Mouse (Mus musculus) liver, embryonic 14.5 days (tissue): ENCODE measurements around the gene Haus5. TPM values are rescaled to one million over a fixed set of nuclear protein-coding genes. Genes with fewer than 3 reads are reported as not detected.

Experiments used
- ATAC-seq: fragments of 200-750 bp; cut with Nextera tagmentation; 2 replicates; pipeline ENCODE4 v1.8.0; 2017; ENCODE audit warnings: moderate number of reproducible peaks, mild to moderate bottlenecking, moderate library complexity; ENCODE audit not compliant: insufficient read depth
- DNase-seq, 3 experiments: peaks; one replicate each; pipeline ENCODE4 v3.0.0-alpha.2; 2012 to 2013; ENCODE audit warnings: low read depth in 3 of 3, low spot score in 3 of 3
- H3K27ac ChIP-seq: fragments of 300-500 bp; sonication (generic); 2 replicates; pipeline ENCODE4 v1.5.1; 2014; ENCODE audit warnings: moderate library complexity, mild to moderate bottlenecking, control low read depth, inconsistent platforms
- H3K27me3 ChIP-seq: fragments of 300-500 bp; sonication (generic); 2 replicates; pipeline ENCODE4 v1.6.1; 2014; ENCODE audit warnings: mild to moderate bottlenecking, low read length, moderate library complexity; ENCODE audit not compliant: control insufficient read depth, insufficient read depth
- H3K36me3 ChIP-seq: fragments of 300-500 bp; sonication (generic); replicated peaks from 2 replicates; pipeline ENCODE4 v1.6.1; 2014; ENCODE audit warnings: low read depth; ENCODE audit not compliant: control insufficient read depth, insufficient read depth
- H3K4me1 ChIP-seq, 2 experiments: fragments of 200-500 bp in 1 of 2; fragments of 300-500 bp in 1 of 2; sonication (generic) in 1 of 2; replicated peaks; 2 replicates each; pipeline ENCODE4 v1.6.1; 2012 to 2014; ENCODE audit warnings: antibody characterized with exemption in 1 of 2, inconsistent platforms in 1 of 2, low read length in 1 of 2; ENCODE audit not compliant: control insufficient read depth in 2 of 2, insufficient read depth in 2 of 2
- H3K4me2 ChIP-seq: fragments of 300-500 bp; sonication (generic); 2 replicates; pipeline ENCODE4 v1.6.1; 2014; ENCODE audit warnings: low read depth, mild to moderate bottlenecking, control low read depth, moderate library complexity
- H3K4me3 ChIP-seq, 2 experiments: fragments of 200-500 bp in 1 of 2; fragments of 300-500 bp in 1 of 2; sonication (generic) in 1 of 2; 2 replicates each; pipeline ENCODE4 v1.5.1; 2012 to 2014; ENCODE audit warnings: low read depth in 2 of 2, low read length in 2 of 2, mild to moderate bottlenecking in 2 of 2, control low read depth in 1 of 2, inconsistent platforms in 1 of 2, moderate library complexity in 1 of 2; ENCODE audit not compliant: insufficient read depth in 1 of 2
- H3K9ac ChIP-seq: fragments of 300-500 bp; sonication (generic); replicated peaks from 2 replicates; pipeline ENCODE4 v1.6.1; 2014; ENCODE audit warnings: mild to moderate bottlenecking, control low read depth, moderate library complexity
- H3K9me3 ChIP-seq: fragments of 300-500 bp; sonication (generic); 2 replicates; pipeline ENCODE4 v1.6.1; 2016; ENCODE audit warnings: low read length, mixed read lengths; ENCODE audit not compliant: control insufficient read depth
- CTCF ChIP-seq: IDR thresholded peaks from 2 replicates; pipeline ENCODE4 v1.5.1; 2016; ENCODE audit warnings: antibody characterized with exemption, low read depth, control low read depth
- EP300 ChIP-seq: IDR thresholded peaks from 2 replicates; pipeline ENCODE4 v1.6.1; 2016; ENCODE audit warnings: antibody characterized with exemption, low read depth
- WGBS: fragments of 180-500 bp; shearing (Covaris S2); extraction: QIAGEN DNeasy Blood & Tissue Kit; methylation state at CpG from one replicate; pipeline ENCODE4 v1.1.7; 2014; ENCODE audit not compliant: insufficient replicate concordance; 5-methylcytosine and 5-hydroxymethylcytosine counted together
- polyA plus RNA-seq, 2 experiments: library from polyadenylated mRNA; depleted of rRNA in 1 of 2; stranded (reverse) in 1 of 2; unstranded in 1 of 2; fragments of >200 nt; fragmentation: Nextera tagmentation in 1 of 2; extraction: Ambion mirVana in 1 of 2; gene quantifications; 2 replicates each; pipeline versions ENCODE4 v1.2.1 to v1.2.3; 2012 to 2014

The Haus5 gene
- polyA plus RNA-seq, 2 experiments: 28.5 to 28.7 TPM

DNA sequence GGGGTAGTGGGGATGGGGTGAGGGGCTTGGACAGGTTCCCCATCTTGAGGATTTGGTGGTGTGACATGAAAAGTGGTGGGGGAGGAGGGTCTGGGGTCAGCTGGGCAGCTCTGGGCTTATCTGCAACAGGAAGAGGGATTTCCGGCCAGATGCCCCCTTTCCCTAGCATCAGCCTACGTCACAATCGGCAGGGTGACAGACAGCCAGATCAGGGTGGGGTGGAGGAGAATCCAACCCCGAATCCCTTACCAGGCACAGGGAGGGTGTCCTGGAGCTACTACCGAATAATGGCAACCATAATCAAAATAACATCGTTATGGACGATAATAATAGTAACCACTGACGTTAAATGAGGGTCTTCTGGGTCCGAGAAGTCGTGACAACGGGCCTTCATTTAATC, 28.4 kb downstream of the Haus5 start:
- TF ChIP-seq CTCF: no peak
- no peak for TF ChIP-seq EP300
- no peak overlapping the region for H3K4me2 ChIP-seq
- H3K36me3 ChIP-seq: peaks cover under 1% of the 10 kb centered on the region; the same call in 1 of the 2 replicates
- no peak overlapping the region for H3K9ac ChIP-seq
- no peak overlapping the region for H3K4me3 ChIP-seq
- no peak for ATAC-seq
- DNase-seq: no peak
- H3K27ac ChIP-seq: no peak overlapping the region
- no peaks in the 10 kb centered on the region for H3K4me1 ChIP-seq
- WGBS: 13% methylated on average over 11 of the region's 11 CpGs
- peaks cover 50% of the 10 kb centered on the region for H3K27me3 ChIP-seq
- H3K9me3 ChIP-seq: no peaks in the 10 kb centered on the region

DNA sequence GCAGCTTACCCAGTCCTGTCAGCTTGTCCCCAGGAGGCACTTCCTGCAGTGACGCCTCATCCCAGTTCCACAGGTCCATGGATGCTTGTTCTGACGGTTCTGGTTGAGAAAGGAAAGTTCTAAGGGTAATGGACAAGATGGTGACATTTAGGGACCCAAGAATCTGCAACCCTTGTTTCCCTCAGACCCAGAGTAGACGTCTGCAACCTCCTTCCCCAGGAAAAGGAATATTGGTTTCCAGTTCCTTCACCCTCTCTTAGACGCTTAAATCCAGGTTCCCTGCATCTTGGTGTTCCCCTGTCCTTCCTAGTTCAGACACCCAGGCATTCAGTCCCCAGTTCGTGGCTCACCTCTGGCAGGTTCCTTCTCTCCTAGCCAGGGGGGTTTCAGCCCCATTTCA, 29.0 kb downstream of the Haus5 start, which contains the start of gene Etv2:
TSS of gene Etv2 (minus strand) at position 101 of the 400 bp plus-strand sequence.
- H3K4me3 ChIP-seq: no peak within 1 kb of the TSS
- no peak for ATAC-seq
- H3K27me3 ChIP-seq: peaks cover 51% of the 10 kb centered on the region

DNA sequence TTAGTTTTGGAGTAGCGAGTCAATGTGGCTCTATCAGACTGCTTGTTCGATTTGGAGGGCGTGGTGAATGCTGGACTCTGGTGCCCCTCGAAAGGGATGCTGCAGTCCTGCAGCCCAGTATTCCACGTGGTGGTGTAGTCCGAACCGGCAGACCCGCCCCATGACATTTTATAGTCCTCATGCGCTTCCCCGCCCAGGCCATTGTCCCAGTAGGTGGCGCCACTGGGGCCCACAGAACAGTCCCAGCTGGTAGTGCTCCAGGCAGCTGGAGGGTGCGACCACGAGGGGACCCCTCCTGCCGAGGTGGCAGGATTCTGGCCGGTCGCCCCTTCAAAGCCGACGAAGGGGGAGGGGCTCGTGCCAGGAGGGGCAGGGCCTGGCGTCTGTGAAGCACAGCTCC, 30.2 kb downstream of the Haus5 start:
- DNase-seq (no peak), ATAC-seq (peak; percentile 50; the same call in 1 of the 2 replicates)
- Histone ChIP-seq H3K27ac (no peak overlapping the region), H3K9me3 (no peaks in the 10 kb centered on the region), H3K4me3 (no peak overlapping the region), H3K27me3 (peaks cover 51% of the 10 kb centered on the region), H3K4me2 (peak overlapping the region; percentile 2; the same call in 1 of the 2 replicates), H3K4me1 (no peaks in the 10 kb centered on the region), H3K9ac (no peak overlapping the region), H3K36me3 (no peaks in the 10 kb centered on the region)
- TF ChIP-seq EP300: no peak
- peak; percentile 86 for TF ChIP-seq CTCF
- 3% methylated on average over 20 of the region's 20 CpGs for WGBS

More for the DNA sequence above, 29.0 kb downstream of the Haus5 start, which contains the start of gene Etv2:
- no peaks in the 10 kb centered on the region for H3K36me3 ChIP-seq
- no peak for TF ChIP-seq CTCF
- H3K4me2 ChIP-seq: peak within 1 kb of the TSS; percentile 2; the same call in 1 of the 2 replicates
- H3K4me1 ChIP-seq: no peaks in the 10 kb centered on the region
- DNase-seq: no peak
- H3K27ac ChIP-seq: no peak within 1 kb of the TSS
- H3K9me3 ChIP-seq: no peaks in the 10 kb centered on the region
- H3K9ac ChIP-seq: no peak within 1 kb of the TSS; the same call in 1 of the 2 replicates
- WGBS: 3% methylated on average over 5 of the region's 5 CpGs

DNA sequence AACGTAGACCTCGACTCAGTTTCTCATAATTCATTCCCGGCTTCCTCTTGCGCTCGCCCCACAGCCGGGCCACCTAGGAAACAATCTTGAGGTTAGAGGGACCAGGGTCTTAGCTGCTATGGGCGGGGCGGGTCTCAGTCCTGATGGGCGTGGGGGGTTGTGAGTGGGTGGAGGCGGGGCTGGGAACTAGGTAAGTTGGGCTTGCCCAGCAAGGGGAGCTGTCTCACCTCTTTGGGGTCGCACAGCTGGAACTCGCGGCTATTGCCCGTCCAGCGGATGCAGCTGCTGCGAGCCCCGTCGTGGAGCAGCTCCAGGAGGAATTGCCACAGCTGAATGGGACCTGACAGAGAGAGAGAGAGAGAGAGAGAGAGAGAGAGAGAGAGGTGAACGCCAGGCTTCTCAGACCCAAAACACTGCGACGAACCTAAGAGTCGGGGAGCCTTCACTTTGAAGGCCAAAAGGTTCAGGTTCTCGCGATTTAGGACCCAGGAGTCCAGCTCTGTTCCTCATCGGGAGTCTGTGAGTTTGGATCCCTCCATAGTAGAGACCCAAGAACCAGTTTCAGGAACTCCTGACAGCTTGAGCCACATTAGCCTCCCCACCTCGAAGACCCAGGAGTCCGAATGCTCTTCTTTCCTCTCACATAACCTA, 30.9 kb downstream of the Haus5 start:
- Histone ChIP-seq H3K4me3 (no peak overlapping the region), H3K9me3 (no peaks in the 10 kb centered on the region), H3K27me3 (peaks cover 51% of the 10 kb centered on the region), H3K36me3 (no peaks in the 10 kb centered on the region), H3K27ac (no peak overlapping the region), H3K9ac (no peak overlapping the region), H3K4me1 (no peaks in the 10 kb centered on the region), H3K4me2 (no peak overlapping the region)
- ATAC-seq: no peak
- no peak for DNase-seq
- 12% methylated on average over 27 of the region's 27 CpGs for WGBS
- TF ChIP-seq EP300: no peak
- no peak for TF ChIP-seq CTCF

DNA sequence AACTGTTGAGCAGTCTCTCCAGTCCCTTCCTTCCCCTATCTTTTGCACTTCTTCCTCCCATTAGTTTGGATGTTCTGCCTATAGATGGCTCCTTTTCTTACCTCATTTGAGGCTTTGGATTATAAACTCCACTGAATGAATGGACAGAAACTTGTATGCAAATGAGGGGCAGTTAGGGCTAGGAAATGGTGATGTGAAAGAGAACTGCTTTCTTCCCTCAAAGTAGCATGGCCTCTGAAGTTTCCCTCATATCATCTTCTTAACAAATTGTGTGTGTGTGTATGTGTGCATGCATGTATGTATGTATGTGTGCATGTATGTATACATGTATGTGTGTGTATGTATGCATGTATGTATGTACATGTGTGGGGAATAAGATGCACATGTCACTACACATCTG, 35.8 kb downstream of the Haus5 start:
- no peak for TF ChIP-seq EP300
- Histone ChIP-seq H3K27ac (no peak overlapping the region), H3K4me2 (no peak overlapping the region), H3K4me1 (peaks cover 4 to 10% of the 10 kb centered on the region in 2 experiments; a peak in 3 of 4 replicates), H3K4me3 (no peak overlapping the region), H3K36me3 (peaks cover 6% of the 10 kb centered on the region), H3K9ac (no peak overlapping the region), H3K27me3 (peaks cover 24% of the 10 kb centered on the region), H3K9me3 (no peaks in the 10 kb centered on the region)
- DNase-seq (no peak), ATAC-seq (no peak)
